Mouse (Mus musculus): ENCODE results near the gene Mvp. TPM values are rescaled to one million over a fixed set of nuclear protein-coding genes. Genes with fewer than 3 reads are reported as not detected.

The Mvp gene
- total and polyA plus RNA-seq, 2 experiments, result 23.4 to 39.4 TPM

- Histone ChIP-seq H3K9ac (ENCODE audit: low read depth, low read length) (no peak overlapping the region), H3K79me2 (ENCODE audit: control insufficient read depth, insufficient read depth, low read length) (no peaks in the 10 kb centered on the region), H3K4me3 (ENCODE audit: insufficient read depth, low read depth, low read length) (no peak overlapping the region), H3K27me3 (ENCODE audit: control insufficient read depth, insufficient read depth, low read length) (peaks cover 6% of the 10 kb centered on the region; the same call in 1 of the 2 replicates), H3K27ac (replicated peaks; ENCODE audit: insufficient read depth, low read depth, low read length) (no peak overlapping the region), H3K4me1 (ENCODE audit: control insufficient read depth, insufficient read depth, low read length) (no peaks in the 10 kb centered on the region; the same call in 1 of the 2 replicates), H3K36me3 (ENCODE audit: control insufficient read depth, insufficient read depth, low read length) (no peaks in the 10 kb centered on the region)
- WGBS, result 47% methylated on average over 4 of the region's 4 CpGs
- no peak for DNase-seq (ENCODE audit: extremely low read depth, low read depth, low spot score)
- TF ChIP-seq POLR2A (IDR thresholded peaks at IDR 0.05; ENCODE audit: extremely low read depth, insufficient read depth, low read length) (no peak), CTCF (IDR thresholded peaks at IDR 0.05; ENCODE audit: low read depth, low read length) (no peak)
Observed at GRCm38 (mm10) chr7:126951741-126952140, 62.7 kb downstream of the Mvp start.

GRCm38 (mm10) chr7:126950647-126951615 is 63.5 kb downstream of the Mvp start:
- WGBS, result 14% methylated on average over 26 of the region's 26 CpGs
- H3K27me3 ChIP-seq (ENCODE audit: control insufficient read depth, insufficient read depth, low read length), result peaks cover 6% of the 10 kb centered on the region; the same call in 1 of the 2 replicates
- no peaks in the 10 kb centered on the region for H3K36me3 ChIP-seq (ENCODE audit: control insufficient read depth, insufficient read depth, low read length)
- H3K27ac ChIP-seq (replicated peaks; ENCODE audit: insufficient read depth, low read depth, low read length), result no peak overlapping the region
- H3K9ac ChIP-seq (ENCODE audit: low read depth, low read length), result no peak overlapping the region
- H3K79me2 ChIP-seq (ENCODE audit: control insufficient read depth, insufficient read depth, low read length), result no peaks in the 10 kb centered on the region
- DNase-seq (ENCODE audit: extremely low read depth, low read depth, low spot score), result no peak
- no peak overlapping the region for H3K4me3 ChIP-seq (ENCODE audit: insufficient read depth, low read depth, low read length)
- no peaks in the 10 kb centered on the region; the same call in 1 of the 2 replicates for H3K4me1 ChIP-seq (ENCODE audit: control insufficient read depth, insufficient read depth, low read length)
- TF ChIP-seq CTCF (IDR thresholded peaks at IDR 0.05; ENCODE audit: low read depth, low read length) (no peak), POLR2A (IDR thresholded peaks at IDR 0.05; ENCODE audit: extremely low read depth, insufficient read depth, low read length) (no peak)

- DNase-seq (ENCODE audit: extremely low read depth, low read depth, low spot score), result peak; percentile 48
- Histone ChIP-seq H3K4me3 (ENCODE audit: insufficient read depth, low read depth, low read length) (peak within 1 kb of the TSS; percentile 57; the same call in 1 of the 2 replicates), H3K27me3 (ENCODE audit: control insufficient read depth, insufficient read depth, low read length) (peaks cover 6% of the 10 kb centered on the region; the same call in 1 of the 2 replicates), H3K9ac (ENCODE audit: low read depth, low read length) (no peak within 1 kb of the TSS), H3K79me2 (ENCODE audit: control insufficient read depth, insufficient read depth, low read length) (no peaks in the 10 kb centered on the region), H3K27ac (replicated peaks; ENCODE audit: insufficient read depth, low read depth, low read length) (no peak within 1 kb of the TSS), H3K4me1 (ENCODE audit: control insufficient read depth, insufficient read depth, low read length) (no peaks in the 10 kb centered on the region; the same call in 1 of the 2 replicates), H3K36me3 (ENCODE audit: control insufficient read depth, insufficient read depth, low read length) (no peaks in the 10 kb centered on the region)
- no peak for TF ChIP-seq CTCF (IDR thresholded peaks at IDR 0.05; ENCODE audit: low read depth, low read length)
- no peak for TF ChIP-seq POLR2A (IDR thresholded peaks at IDR 0.05; ENCODE audit: extremely low read depth, insufficient read depth, low read length)
- WGBS, result 1% methylated on average over 42 of the region's 42 CpGs
Observed at GRCm38 (mm10) chr7:126949793-126950646, 64.4 kb downstream of the Mvp start, which contains the start of gene Sez6l2. Sez6l2 (plus strand) TSS chr7:126950563.

DNA sequence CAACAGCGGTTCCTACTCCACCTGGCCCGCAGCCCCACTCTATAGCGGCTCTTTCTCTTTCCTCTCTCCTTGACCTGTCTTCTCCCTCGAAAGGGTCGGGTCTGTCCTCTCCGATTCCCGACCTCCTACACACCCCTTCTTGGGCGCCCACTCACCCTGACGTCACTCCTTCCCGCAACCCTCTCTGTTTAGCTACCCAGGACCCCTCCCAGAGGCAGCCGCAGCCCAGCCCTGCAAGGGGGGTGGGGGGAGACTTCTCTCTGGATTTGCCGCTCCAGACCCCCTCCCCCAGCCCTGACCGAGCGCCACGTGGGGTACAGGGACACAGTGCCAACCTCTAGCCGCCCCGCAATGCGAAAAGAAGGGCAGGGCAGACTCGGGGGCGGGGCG is 65.0 kb downstream of the Mvp start, which contains the start of gene Asphd1:
TSS of gene Asphd1 (minus strand) at position 180 of the 390 bp plus-strand sequence.
- Histone ChIP-seq H3K9ac (ENCODE audit: low read depth, low read length) (no peak within 1 kb of the TSS), H3K27me3 (ENCODE audit: control insufficient read depth, insufficient read depth, low read length) (peaks cover 6% of the 10 kb centered on the region; the same call in 1 of the 2 replicates), H3K4me1 (ENCODE audit: control insufficient read depth, insufficient read depth, low read length) (no peaks in the 10 kb centered on the region; the same call in 1 of the 2 replicates), H3K27ac (replicated peaks; ENCODE audit: insufficient read depth, low read depth, low read length) (no peak within 1 kb of the TSS), H3K79me2 (ENCODE audit: control insufficient read depth, insufficient read depth, low read length) (no peaks in the 10 kb centered on the region), H3K4me3 (ENCODE audit: insufficient read depth, low read depth, low read length) (peak within 1 kb of the TSS; percentile 57; the same call in 1 of the 2 replicates), H3K36me3 (ENCODE audit: control insufficient read depth, insufficient read depth, low read length) (no peaks in the 10 kb centered on the region; the same call in 1 of the 2 replicates)
- WGBS, result 3% methylated on average over 21 of the region's 21 CpGs
- DNase-seq (ENCODE audit: extremely low read depth, low read depth, low spot score), result no peak
- no peak for TF ChIP-seq POLR2A (IDR thresholded peaks at IDR 0.05; ENCODE audit: extremely low read depth, insufficient read depth, low read length)

DNA sequence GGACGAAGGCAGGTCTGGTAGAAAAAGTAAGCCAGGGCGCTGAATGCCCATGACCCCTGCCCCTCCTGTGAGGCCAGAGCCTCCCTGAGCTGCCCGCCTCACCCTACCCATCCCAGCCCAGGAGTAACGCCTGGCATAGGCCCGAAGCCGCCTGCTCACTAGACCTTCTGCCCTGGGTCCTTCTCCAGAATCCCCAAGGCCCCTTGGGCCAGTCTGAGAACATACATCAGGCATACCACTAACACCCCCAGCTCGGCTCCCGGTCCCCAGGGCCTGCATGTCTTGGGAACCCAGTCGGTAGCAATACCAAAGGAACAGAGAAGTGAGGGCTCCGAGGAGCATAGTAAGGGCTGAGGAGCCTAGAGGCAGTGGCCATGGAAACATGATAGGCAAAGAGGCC is 65.8 kb downstream of the Mvp start:
- H3K79me2 ChIP-seq (ENCODE audit: control insufficient read depth, insufficient read depth, low read length), result no peaks in the 10 kb centered on the region
- H3K4me3 ChIP-seq (ENCODE audit: insufficient read depth, low read depth, low read length), result no peak overlapping the region
- H3K27ac ChIP-seq (replicated peaks; ENCODE audit: insufficient read depth, low read depth, low read length), result no peak overlapping the region
- H3K36me3 ChIP-seq (ENCODE audit: control insufficient read depth, insufficient read depth, low read length), result peaks cover 4% of the 10 kb centered on the region; the same call in 1 of the 2 replicates
- no peak overlapping the region for H3K9ac ChIP-seq (ENCODE audit: low read depth, low read length)
- DNase-seq (ENCODE audit: extremely low read depth, low read depth, low spot score), result no peak
- TF ChIP-seq POLR2A (IDR thresholded peaks at IDR 0.05; ENCODE audit: extremely low read depth, insufficient read depth, low read length), result no peak
- no peak for TF ChIP-seq CTCF (IDR thresholded peaks at IDR 0.05; ENCODE audit: low read depth, low read length)
- whole genome bisulfite sequencing, result 88% methylated on average over 10 of the region's 10 CpGs
- no peaks in the 10 kb centered on the region; the same call in 1 of the 2 replicates for H3K4me1 ChIP-seq (ENCODE audit: control insufficient read depth, insufficient read depth, low read length)
- peaks cover 6% of the 10 kb centered on the region; the same call in 1 of the 2 replicates for H3K27me3 ChIP-seq (ENCODE audit: control insufficient read depth, insufficient read depth, low read length)
